ENCODE assay signal across 17 mouse cellular contexts in genomic region chr9:57317531-57318201, GRCm38 (mm10). TPM values are rescaled to one million over a fixed set of nuclear protein-coding genes. Genes with fewer than 3 reads are reported as not detected.
A peak's percentile ranks its signal among the peaks of the same experiment; 100 is the strongest.
DNase-seq lines count a peak whose midpoint lies in the region; ATAC-seq and TF ChIP-seq lines count a peak whose summit lies in the region.
"Had no signal": no experiment of that assay in that cellular context is flagged by ENCODE, and none has a peak within 500 bp of the region (broad histone marks: within the 10 kb centered on the region; RNA-seq: fewer than 3 reads in every experiment).

No protein-coding gene starts in this region.

- no peaks in the 10 kb centered on the region for H3K36me3 ChIP-seq in heart, postnatal 0 days (replicated peaks; ENCODE audit: control insufficient read depth, insufficient read depth, low read length)
- H3K36me3 ChIP-seq: G1E; limb, embryonic 13.5 days had no signal

- no peaks in the 10 kb centered on the region for H3K9me3 ChIP-seq in heart, postnatal 0 days (replicated peaks; ENCODE audit: control insufficient read depth, low read length)
- H3K9me3 ChIP-seq: G1E had no signal

- H3K27ac ChIP-seq in heart, postnatal 0 days (ENCODE audit: low read depth): peak overlapping the region; percentile 23; the same call in 1 of the 2 replicates
- H3K27ac ChIP-seq: hindbrain, postnatal 0 days; limb, embryonic 13.5 days had no signal

- no peaks in the 10 kb centered on the region for H3K4me1 ChIP-seq in heart, postnatal 0 days (ENCODE audit: control insufficient read depth, insufficient read depth)
- H3K4me1 ChIP-seq: limb, embryonic 13.5 days had no signal

- TF ChIP-seq CTCF in heart, postnatal 0 days (IDR thresholded peaks at IDR 0.05; ENCODE audit: low read depth): no peak

- H3K4me2 ChIP-seq in heart, postnatal 0 days (ENCODE audit: low read depth, low read length): no peak overlapping the region
- H3K4me2 ChIP-seq: limb, embryonic 13.5 days had no signal

- H3K27me3 ChIP-seq in heart, postnatal 0 days (ENCODE audit: control insufficient read depth, insufficient read depth, low read length): no peaks in the 10 kb centered on the region
- H3K27me3 ChIP-seq: limb, embryonic 13.5 days had no signal

- peak; percentile 38 for DNase-seq in adrenal gland, postnatal 14 days
- no peak for DNase-seq in adrenal gland, postnatal 25 days
- peak; percentile 5 for DNase-seq in brain, adult 2 months (ENCODE audit: low read depth, low spot score)
- DNase-seq in heart, postnatal 0 days (ENCODE audit: low spot score): peak; percentile 47
- peak; percentile 13 for DNase-seq in skeletal muscle tissue, adult 2 months (ENCODE audit: low read depth, low spot score)
- DNase-seq in gastrocnemius, postnatal 25 days: no peak
- DNase-seq in retina, embryonic 14.5 days (ENCODE audit: low spot score): no peak
- no peak for DNase-seq in kidney, adult 9 months
- DNase-seq: B cell, adult 2 months; cerebellum, adult 11 months; layer of hippocampus, postnatal 36 days; midbrain, embryonic 14.5 days; spleen, adult 18-20 months had no signal

- WGBS in heart, postnatal 0 days: 41% methylated on average over 13 of the region's 13 CpGs

- TF ChIP-seq EP300 in heart, postnatal 0 days (IDR thresholded peaks at IDR 0.05; ENCODE audit: low read depth): no peak

- peak; percentile 62 for ATAC-seq in heart, postnatal 0 days (ENCODE audit: insufficient read depth, low read depth)
- ATAC-seq: forebrain, embryonic 16.5 days; hindbrain, postnatal 0 days had no signal

- H3K9ac ChIP-seq in heart, postnatal 0 days (replicated peaks; ENCODE audit: low read depth, low read length): no peak overlapping the region
- H3K9ac ChIP-seq: limb, embryonic 13.5 days had no signal

- no peak overlapping the region for H3K4me3 ChIP-seq in heart, postnatal 0 days (ENCODE audit: low read depth, low read length)
- H3K4me3 ChIP-seq: limb, embryonic 13.5 days had no signal

RNA-seq across cellular contexts. Expression of gene 1700017B05Rik, which starts 55.3 kb away (rescaled TPM):
- total RNA-seq in adrenal gland, postnatal 14 days (2021): 36.2 and 45.6 TPM in 2 replicates
- total RNA-seq in adrenal gland, postnatal 25 days (2021): 40.7 and 45.1 TPM in 2 replicates
- 11.0 and 16.3 TPM in 2 replicates for total RNA-seq in heart, postnatal 0 days (2014; rRNA removed; ENCODE audit: low replicate concordance)
- 5.6 and 6.2 TPM in 2 replicates for polyA plus RNA-seq in heart, postnatal 0 days (2015; fragmentation: Nextera tagmentation; extraction: Ambion mirVana)
- 1 to 10 TPM; 2.9 to 5.2 TPM for total RNA-seq in gastrocnemius, postnatal 25 days (2021)

Comparison
In these comparisons a context has a peak if more than half of its experiments do, and no peak if none do; other contexts are left out.
1. DNase-seq: peak in adrenal gland, postnatal 14 days (single experiment), brain, adult 2 months (single experiment), heart, postnatal 0 days (single experiment) and skeletal muscle tissue, adult 2 months (single experiment); none in adrenal gland, postnatal 25 days (single experiment), gastrocnemius, postnatal 25 days (single experiment), retina, embryonic 14.5 days (single experiment) and kidney, adult 9 months (single experiment).